Mouse (Mus musculus) limb, embryonic 12.5 days (tissue): ENCODE measurements around the gene Ctbp2. TPM values are rescaled to one million over a fixed set of nuclear protein-coding genes. Genes with fewer than 3 reads are reported as not detected.

Source experiments
- ATAC-seq: fragments of 200-750 bp; cut with Nextera tagmentation; 2 replicates; pipeline ENCODE4 v1.8.0; 2017; ENCODE audit warnings: low read depth, moderate TSS enrichment; ENCODE audit not compliant: insufficient number of reproducible peaks, insufficient read depth, low FRiP score, low TSS enrichment
- H3K27ac ChIP-seq: fragments of 300-500 bp; sonication (generic); 2 replicates; pipeline ENCODE4 v1.5.1; 2016; ENCODE audit warnings: mild to moderate bottlenecking, moderate library complexity
- H3K27me3 ChIP-seq: fragments of 300-500 bp; sonication (generic); 2 replicates; pipeline ENCODE4 v1.6.1; 2016; ENCODE audit warnings: mild to moderate bottlenecking, moderate library complexity
- H3K36me3 ChIP-seq: fragments of 300-500 bp; sonication (generic); 2 replicates; pipeline ENCODE4 v1.6.1; 2016; ENCODE audit warnings: mild to moderate bottlenecking, moderate library complexity
- H3K4me1 ChIP-seq: fragments of 300-500 bp; sonication (generic); replicated peaks from 2 replicates; pipeline ENCODE4 v1.6.1; 2016
- H3K4me2 ChIP-seq: fragments of 300-500 bp; sonication (generic); 2 replicates; pipeline ENCODE4 v1.6.1; 2016; ENCODE audit warnings: mild to moderate bottlenecking, moderate library complexity
- H3K4me3 ChIP-seq: fragments of 300-500 bp; sonication (generic); replicated peaks from 2 replicates; pipeline ENCODE4 v1.5.1; 2016; ENCODE audit warnings: mild to moderate bottlenecking
- H3K9ac ChIP-seq: fragments of 300-500 bp; sonication (generic); replicated peaks from 2 replicates; pipeline ENCODE4 v1.6.1; 2016; ENCODE audit warnings: mild to moderate bottlenecking, moderate library complexity
- H3K9me3 ChIP-seq: fragments of 300-500 bp; sonication (generic); 2 replicates; pipeline ENCODE4 v1.6.1; 2016; ENCODE audit warnings: mild to moderate bottlenecking, moderate library complexity
- WGBS: fragments of 180-500 bp; shearing (Covaris S2); methylation state at CpG from one replicate; pipeline ENCODE4 v1.1.7; 2016; 5-methylcytosine and 5-hydroxymethylcytosine counted together
- polyA plus RNA-seq: library from polyadenylated mRNA; unstranded; fragments of >200 nt; fragmentation: Nextera tagmentation; extraction: Ambion mirVana; gene quantifications from 2 replicates; pipeline ENCODE4 v1.2.1, GENCODE M21; 2016

Ctbp2 gene
- polyA plus RNA-seq, 1 experiment from 2014 or later = 105 TPM

DNA sequence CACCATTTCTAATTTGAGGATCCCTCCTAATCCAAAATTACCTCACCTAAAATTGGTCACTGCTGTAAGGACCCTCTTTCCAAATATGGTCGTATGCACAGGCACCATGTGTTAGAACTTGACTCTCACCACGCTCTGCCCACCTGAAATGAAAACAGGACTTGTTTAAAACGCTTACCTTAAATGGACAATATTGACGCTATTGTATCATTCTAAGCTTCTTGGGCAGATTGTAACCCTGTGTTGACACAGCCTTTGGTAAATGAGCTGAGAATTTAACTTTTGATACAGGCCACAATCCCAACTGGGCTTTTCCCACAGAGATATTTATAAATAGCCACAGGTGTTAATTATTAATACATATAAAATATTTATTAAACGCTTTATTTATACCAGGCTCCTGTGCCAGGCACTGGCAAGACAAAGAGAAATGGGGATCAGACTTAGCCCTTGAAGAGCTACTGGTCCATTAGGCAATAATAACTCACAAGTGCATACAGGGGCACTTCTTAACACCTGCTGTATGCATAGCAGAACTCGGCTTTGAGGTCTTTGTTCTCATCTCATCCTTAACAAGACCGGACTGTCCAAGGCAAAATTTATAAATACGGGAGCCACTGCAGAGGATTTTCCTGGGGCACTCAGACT, 15.7 kb upstream of the Ctbp2 start:
- ATAC-seq = no peak
- H3K9ac ChIP-seq = no peak overlapping the region
- no peak overlapping the region for H3K4me3 ChIP-seq
- H3K27me3 ChIP-seq = no peaks in the 10 kb centered on the region
- no peak overlapping the region for H3K4me2 ChIP-seq
- no peak overlapping the region for H3K27ac ChIP-seq
- H3K36me3 ChIP-seq = no peaks in the 10 kb centered on the region
- H3K4me1 ChIP-seq = no peaks in the 10 kb centered on the region
- WGBS = 82% methylated on average over 8 of the region's 8 CpGs
- H3K9me3 ChIP-seq = no peaks in the 10 kb centered on the region

DNA sequence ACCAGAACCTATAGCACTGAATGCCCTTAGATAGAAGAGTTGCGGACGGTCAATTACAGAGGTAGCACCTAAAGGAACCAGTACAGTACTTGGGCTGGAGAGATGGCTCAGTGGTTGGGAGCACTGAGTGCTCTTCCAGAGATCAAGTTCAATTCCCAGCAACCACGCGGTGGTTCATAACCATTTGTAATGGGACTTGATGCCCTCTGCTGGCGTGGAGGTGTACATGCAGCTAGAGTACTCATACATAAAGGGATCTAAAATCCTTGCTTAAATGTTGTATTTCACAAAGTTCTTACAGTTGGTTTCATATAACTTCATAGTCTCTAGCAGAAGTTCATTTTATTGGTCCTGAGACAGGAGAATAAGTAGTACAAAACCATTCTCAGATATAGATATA, 9.4 kb upstream of the Ctbp2 start:
- Histone ChIP-seq H3K4me3 (no peak overlapping the region), H3K4me1 (no peaks in the 10 kb centered on the region), H3K9me3 (peaks cover 6% of the 10 kb centered on the region; the same call in 1 of the 2 replicates), H3K9ac (no peak overlapping the region), H3K4me2 (no peak overlapping the region), H3K27ac (no peak overlapping the region), H3K36me3 (no peaks in the 10 kb centered on the region), H3K27me3 (no peaks in the 10 kb centered on the region)
- WGBS = 75% methylated on average over 5 of the region's 5 CpGs
- no peak for ATAC-seq

DNA sequence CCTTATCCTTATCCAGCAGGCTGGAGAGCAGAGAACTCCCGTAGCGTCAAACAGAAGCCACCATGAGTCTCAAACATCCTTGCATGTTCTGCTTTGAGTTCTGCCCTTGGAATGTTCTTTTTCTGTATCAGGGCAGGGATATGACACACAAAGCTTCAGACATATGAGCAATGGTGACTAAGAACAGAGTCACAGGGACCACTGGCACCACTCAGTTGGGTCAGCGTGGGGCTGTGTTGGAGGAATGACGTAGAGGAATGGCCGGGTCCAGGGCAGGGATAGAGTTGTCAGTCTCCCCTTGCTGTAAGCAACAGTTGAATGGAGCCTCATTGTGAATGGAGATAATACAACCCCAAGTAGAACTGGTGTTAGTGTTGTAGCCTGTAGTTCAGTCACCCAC, 8.5 kb upstream of the Ctbp2 start:
- Histone ChIP-seq H3K4me2 (no peak overlapping the region), H3K27ac (no peak overlapping the region), H3K9me3 (peaks cover 8% of the 10 kb centered on the region; the same call in 1 of the 2 replicates), H3K9ac (no peak overlapping the region), H3K4me3 (no peak overlapping the region), H3K27me3 (no peaks in the 10 kb centered on the region), H3K4me1 (no peaks in the 10 kb centered on the region), H3K36me3 (no peaks in the 10 kb centered on the region)
- 95% methylated on average over 5 of the region's 5 CpGs for WGBS
- no peak for ATAC-seq

DNA sequence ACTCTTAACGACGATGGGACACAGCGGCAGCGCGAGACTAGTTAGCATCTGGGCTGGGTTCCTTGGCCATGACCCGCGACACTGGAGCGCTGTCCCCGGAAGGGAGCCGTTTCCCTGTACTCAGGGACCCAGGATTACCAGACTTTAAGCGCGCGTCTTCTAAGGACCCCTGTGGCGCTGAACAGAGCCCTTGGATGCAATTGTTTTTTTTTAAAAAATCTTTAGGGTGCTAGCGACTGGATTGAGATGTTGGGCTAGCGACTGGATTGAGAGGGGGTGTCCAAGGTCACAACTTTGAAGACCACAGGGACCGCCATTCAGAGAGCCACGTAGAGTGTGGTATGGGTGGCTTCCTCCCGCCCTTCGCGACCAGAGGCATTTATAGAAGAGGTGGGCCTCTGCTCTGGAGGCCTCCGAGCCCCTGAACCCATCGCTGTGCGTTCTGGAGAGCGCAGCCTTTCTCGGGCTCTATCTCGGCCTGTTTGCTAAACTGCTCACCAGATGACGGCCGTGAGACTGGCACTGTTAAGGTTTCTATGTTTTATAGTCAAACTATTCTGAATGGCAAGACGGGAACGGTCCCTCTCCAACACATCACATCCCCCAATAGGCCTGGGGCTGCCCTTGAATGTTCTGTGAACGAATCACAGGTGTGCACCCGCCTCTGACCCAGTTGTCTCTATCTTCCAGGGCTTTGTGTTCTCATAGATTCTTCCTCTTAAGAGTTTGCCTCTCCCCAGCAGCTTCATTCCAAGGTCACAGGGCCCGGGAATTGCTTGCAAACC, 739 bp upstream of the Ctbp2 start:
- H3K4me2 ChIP-seq = peak overlapping the region; percentile 89
- peak overlapping the region; percentile 96 for H3K4me3 ChIP-seq
- 3% methylated on average over 34 of the region's 34 CpGs for WGBS
- H3K4me1 ChIP-seq = peaks cover 16% of the 10 kb centered on the region
- H3K27me3 ChIP-seq = peaks cover 17% of the 10 kb centered on the region; the same call in 1 of the 2 replicates
- peak overlapping the region; percentile 98 for H3K9ac ChIP-seq
- 0 out of 2 replicates have a peak overlapping the region, but pooled peaks have one; percentile 99 for H3K27ac ChIP-seq
- peaks cover 8% of the 10 kb centered on the region; the same call in 1 of the 2 replicates for H3K9me3 ChIP-seq
- no peak for ATAC-seq
- H3K36me3 ChIP-seq = no peaks in the 10 kb centered on the region

DNA sequence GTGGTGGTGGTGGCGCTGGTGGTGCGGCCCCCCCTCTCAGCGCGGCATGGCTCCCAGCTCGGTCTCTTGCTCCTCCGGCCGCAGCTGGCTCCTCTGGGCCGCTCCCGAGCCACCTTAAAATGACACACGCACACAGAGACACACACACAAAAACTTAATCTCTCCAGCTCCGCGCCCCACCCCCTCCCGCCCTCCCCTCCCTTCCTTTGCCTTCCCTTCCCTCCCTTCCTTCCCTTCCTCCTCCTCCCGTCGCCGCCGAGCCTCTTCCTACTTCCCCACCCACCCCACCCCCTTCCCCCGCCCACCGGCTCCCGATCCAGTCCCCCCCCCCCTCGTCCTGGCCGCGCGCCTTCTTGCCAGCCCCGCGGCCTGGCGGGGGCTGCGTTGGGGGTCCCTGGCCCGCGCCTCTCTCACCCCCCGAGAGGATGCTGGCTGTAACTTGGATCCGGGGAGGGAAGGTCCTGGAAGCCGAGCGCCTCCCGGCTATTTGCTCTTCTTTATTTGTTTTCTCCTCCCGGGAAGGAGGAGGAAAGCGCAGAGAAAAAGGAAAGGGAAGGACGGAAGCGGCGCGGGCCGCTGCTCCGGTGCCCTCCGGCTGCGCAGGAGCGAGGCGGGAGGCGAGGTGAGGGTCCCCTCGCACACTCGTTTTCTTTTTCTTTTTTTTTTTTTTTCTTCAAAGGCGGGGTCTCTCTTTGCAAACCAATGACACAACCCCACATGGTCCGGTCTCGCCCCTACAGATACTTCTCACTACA, 733 bp downstream of the Ctbp2 start, which contains the start of gene Fgfr2:
Gene Fgfr2, minus strand, starts transcription at position 107 of the 755 bp plus-strand sequence.
- Histone ChIP-seq H3K9ac (peak within 1 kb of the TSS; percentile 98), H3K4me3 (peak within 1 kb of the TSS; percentile 96), H3K27ac (peak within 1 kb of the TSS; percentile 99), H3K9me3 (0 out of 2 replicates have a peak, but pooled peaks cover 1% of the 10 kb centered on the region), H3K27me3 (peaks cover 17% of the 10 kb centered on the region; the same call in 1 of the 2 replicates), H3K4me1 (peaks cover 29% of the 10 kb centered on the region), H3K4me2 (peak within 1 kb of the TSS; percentile 89), H3K36me3 (no peaks in the 10 kb centered on the region)
- WGBS = under 1% methylated on average over 32 of the region's 53 CpGs
- ATAC-seq = peak; percentile 69

DNA sequence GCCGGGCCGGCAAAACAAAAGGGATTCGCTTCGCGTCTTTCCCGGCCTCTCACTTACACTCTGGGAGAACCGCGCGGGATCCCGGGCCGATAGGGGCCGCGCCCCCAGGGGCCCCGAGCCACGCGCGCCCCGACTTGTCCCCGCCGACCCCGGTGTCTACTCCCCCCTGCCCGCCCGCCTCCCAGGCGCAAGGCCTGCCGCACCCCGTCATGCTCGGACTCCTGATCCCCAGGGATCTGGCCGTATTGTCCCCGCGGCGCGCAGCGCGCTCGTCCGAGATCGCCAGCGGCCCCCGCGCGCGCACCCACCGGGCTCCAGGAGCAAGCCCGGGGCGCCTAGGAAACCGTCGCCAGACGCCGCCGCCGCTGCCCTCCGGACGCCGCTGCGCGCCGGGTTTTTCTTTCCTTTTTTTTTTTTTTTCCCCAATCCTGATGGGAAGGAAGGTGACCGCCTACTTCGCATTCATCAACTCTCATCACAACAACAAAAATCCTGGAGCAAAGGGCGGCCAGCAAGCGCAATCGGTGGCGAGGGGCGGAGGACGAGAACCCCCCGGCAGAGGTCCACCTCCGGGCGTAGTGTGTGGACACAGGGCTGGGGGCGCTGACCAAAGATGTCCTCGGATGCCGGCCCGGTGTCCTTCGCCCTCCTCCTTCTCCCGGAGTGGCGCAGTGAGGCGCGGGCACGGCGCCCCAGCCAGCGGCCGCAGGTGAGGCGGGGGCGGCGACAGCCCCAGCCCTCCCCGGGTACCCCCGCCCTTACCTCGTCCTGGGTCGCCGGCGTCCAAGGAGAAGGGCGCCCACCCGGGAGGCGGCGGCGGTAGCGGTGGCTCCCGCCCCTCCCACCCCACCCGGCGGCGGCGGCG, 1.5 kb downstream of the Ctbp2 start:
- H3K36me3 ChIP-seq = no peaks in the 10 kb centered on the region
- peaks cover 35% of the 10 kb centered on the region for H3K4me1 ChIP-seq
- H3K9me3 ChIP-seq = no peaks in the 10 kb centered on the region
- peak overlapping the region; percentile 89 for H3K4me2 ChIP-seq
- under 1% methylated on average over 79 of the region's 102 CpGs for WGBS
- peak overlapping the region; percentile 96 for H3K4me3 ChIP-seq
- ATAC-seq = peak; percentile 39
- peak overlapping the region; percentile 98 for H3K9ac ChIP-seq
- peaks cover 17% of the 10 kb centered on the region; the same call in 1 of the 2 replicates for H3K27me3 ChIP-seq
- peak overlapping the region; percentile 99 for H3K27ac ChIP-seq

DNA sequence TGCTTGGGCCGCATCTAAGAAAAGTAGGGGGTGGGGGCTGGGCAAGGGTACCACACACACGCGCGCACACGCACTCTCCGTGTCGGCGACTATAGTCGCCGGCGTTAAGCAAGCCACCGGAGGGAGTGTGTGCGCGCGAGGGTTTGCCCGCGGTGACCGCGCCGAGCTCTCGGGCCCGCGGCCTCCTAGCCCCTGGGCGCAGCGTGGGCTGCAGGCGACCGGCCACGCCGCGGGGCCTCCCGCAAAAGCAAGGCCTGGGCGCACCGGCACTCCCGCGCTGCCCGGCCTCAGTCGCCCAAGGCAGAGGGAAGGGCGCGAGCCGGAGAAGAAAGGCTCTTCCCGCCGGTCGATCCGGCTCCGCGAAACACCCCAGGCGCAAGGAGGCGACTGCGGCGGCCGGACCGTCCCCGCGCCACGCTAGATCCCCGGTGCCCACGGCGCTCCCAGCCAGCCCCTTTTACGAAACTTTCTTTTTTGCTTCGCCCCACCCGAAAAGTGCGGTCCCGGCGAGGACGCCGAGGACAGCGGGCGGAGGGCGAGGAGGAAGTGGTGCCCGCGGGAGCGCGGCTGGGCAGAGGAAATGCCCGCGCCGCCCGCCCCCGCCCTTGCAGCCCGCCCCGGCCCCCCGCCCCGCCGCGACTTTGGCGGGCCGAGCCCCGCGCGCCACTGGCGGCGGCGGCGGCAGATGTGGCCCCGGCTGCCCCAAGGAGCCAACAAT, 2.3 kb downstream of the Ctbp2 start:
- under 1% methylated on average over 93 of the region's 94 CpGs for WGBS
- Histone ChIP-seq H3K4me1 (peaks cover 43% of the 10 kb centered on the region), H3K4me3 (peak overlapping the region; percentile 96), H3K4me2 (peak overlapping the region; percentile 89), H3K9me3 (no peaks in the 10 kb centered on the region), H3K27ac (peak overlapping the region; percentile 99), H3K36me3 (no peaks in the 10 kb centered on the region), H3K27me3 (peaks cover 17% of the 10 kb centered on the region; the same call in 1 of the 2 replicates), H3K9ac (peak overlapping the region; percentile 98)
- no peak for ATAC-seq

DNA sequence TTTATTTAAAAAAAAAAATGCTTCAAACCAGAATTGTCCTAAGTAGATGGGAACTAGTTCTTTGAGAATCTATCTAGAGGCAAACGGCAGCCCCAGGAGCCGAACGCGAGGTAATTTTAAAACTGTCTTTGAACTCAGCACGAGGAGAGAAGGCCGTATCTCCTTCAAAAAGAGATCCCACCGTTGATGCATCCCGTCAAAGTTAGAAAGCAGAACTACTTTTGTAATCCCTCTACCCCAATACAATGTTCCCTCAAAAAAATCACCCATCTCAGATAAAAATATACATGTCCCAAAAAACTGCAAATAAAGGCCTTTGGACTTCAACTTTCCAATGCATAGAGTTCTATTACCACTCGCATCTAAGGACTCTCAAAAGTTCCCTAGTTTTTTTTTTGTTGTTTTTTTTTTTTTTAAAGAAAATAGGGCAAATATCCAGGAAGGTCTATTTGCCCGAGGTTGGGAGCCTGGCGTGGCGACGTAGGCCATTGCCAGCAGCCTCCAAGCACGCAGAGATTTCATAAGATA, 3.0 kb downstream of the Ctbp2 start:
- 1% methylated on average over 14 of the region's 14 CpGs for WGBS
- peaks cover 50% of the 10 kb centered on the region for H3K4me1 ChIP-seq

DNA sequence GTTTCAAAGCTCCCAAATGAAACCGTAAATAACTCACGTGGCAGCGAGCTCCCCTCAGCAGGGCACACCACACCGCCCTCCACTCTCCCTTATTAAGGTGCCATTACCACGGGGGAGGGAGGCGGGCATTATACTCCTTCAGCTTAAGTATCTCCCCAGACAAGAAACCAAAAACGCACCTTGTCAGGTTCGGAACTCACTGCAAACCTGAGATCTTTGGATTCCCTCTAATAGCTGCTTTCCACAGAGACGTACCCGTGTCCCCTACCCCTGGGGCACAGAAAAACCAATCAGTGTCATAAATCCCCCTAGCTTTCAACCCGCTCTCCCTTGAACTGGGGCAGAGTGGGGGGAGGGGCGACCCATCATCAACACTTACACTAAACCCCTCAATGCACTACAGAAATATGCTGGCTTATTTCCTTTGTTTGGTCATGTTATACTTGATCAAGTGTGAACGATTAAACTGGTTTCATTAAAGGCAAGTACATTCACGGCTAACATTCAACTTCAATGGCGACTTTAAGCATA, 3.9 kb downstream of the Ctbp2 start:
- WGBS = under 1% methylated on average over 15 of the region's 15 CpGs
- Histone ChIP-seq H3K36me3 (no peaks in the 10 kb centered on the region), H3K27me3 (peaks cover 5% of the 10 kb centered on the region; the same call in 1 of the 2 replicates), H3K4me3 (peak overlapping the region; percentile 96), H3K4me2 (peak overlapping the region; percentile 89), H3K27ac (peak overlapping the region; percentile 4; the same call in 1 of the 2 replicates), H3K9ac (peak overlapping the region; percentile 23; the same call in 1 of the 2 replicates), H3K9me3 (no peaks in the 10 kb centered on the region), H3K4me1 (peaks cover 58% of the 10 kb centered on the region)
- ATAC-seq = no peak

More for the DNA sequence above, 3.0 kb downstream of the Ctbp2 start:
- H3K9ac ChIP-seq = peak overlapping the region; percentile 98
- ATAC-seq = no peak
- peak overlapping the region; percentile 96 for H3K4me3 ChIP-seq
- no peaks in the 10 kb centered on the region for H3K36me3 ChIP-seq
- no peaks in the 10 kb centered on the region for H3K9me3 ChIP-seq
- H3K4me2 ChIP-seq = peak overlapping the region; percentile 89
- peak overlapping the region; percentile 99 for H3K27ac ChIP-seq
- peaks cover 13% of the 10 kb centered on the region; the same call in 1 of the 2 replicates for H3K27me3 ChIP-seq
